Mouse (Mus musculus) limb, embryonic 12.5 days (tissue): Measurements from ENCODE around the gene Hspb3. TPM values are rescaled to one million over a fixed set of nuclear protein-coding genes. Genes with fewer than 3 reads are reported as not detected.

Experiments used
- ATAC-seq: fragments of 200-750 bp; cut with Nextera tagmentation; 2 replicates; pipeline ENCODE4 v1.8.0; 2017; ENCODE audit warnings: low read depth, moderate TSS enrichment; ENCODE audit not compliant: insufficient number of reproducible peaks, insufficient read depth, low FRiP score, low TSS enrichment
- H3K27ac ChIP-seq: fragments of 300-500 bp; sonication (generic); 2 replicates; pipeline ENCODE4 v1.5.1; 2016; ENCODE audit warnings: mild to moderate bottlenecking, moderate library complexity
- H3K27me3 ChIP-seq: fragments of 300-500 bp; sonication (generic); 2 replicates; pipeline ENCODE4 v1.6.1; 2016; ENCODE audit warnings: mild to moderate bottlenecking, moderate library complexity
- H3K36me3 ChIP-seq: fragments of 300-500 bp; sonication (generic); 2 replicates; pipeline ENCODE4 v1.6.1; 2016; ENCODE audit warnings: mild to moderate bottlenecking, moderate library complexity
- H3K4me1 ChIP-seq: fragments of 300-500 bp; sonication (generic); replicated peaks from 2 replicates; pipeline ENCODE4 v1.6.1; 2016
- H3K4me2 ChIP-seq: fragments of 300-500 bp; sonication (generic); 2 replicates; pipeline ENCODE4 v1.6.1; 2016; ENCODE audit warnings: mild to moderate bottlenecking, moderate library complexity
- H3K4me3 ChIP-seq: fragments of 300-500 bp; sonication (generic); replicated peaks from 2 replicates; pipeline ENCODE4 v1.5.1; 2016; ENCODE audit warnings: mild to moderate bottlenecking
- H3K9ac ChIP-seq: fragments of 300-500 bp; sonication (generic); replicated peaks from 2 replicates; pipeline ENCODE4 v1.6.1; 2016; ENCODE audit warnings: mild to moderate bottlenecking, moderate library complexity
- H3K9me3 ChIP-seq: fragments of 300-500 bp; sonication (generic); 2 replicates; pipeline ENCODE4 v1.6.1; 2016; ENCODE audit warnings: mild to moderate bottlenecking, moderate library complexity
- WGBS: fragments of 180-500 bp; shearing (Covaris S2); methylation state at CpG from one replicate; pipeline ENCODE4 v1.1.7; 2016; 5-methylcytosine and 5-hydroxymethylcytosine counted together
- polyA plus RNA-seq: library from polyadenylated mRNA; unstranded; fragments of >200 nt; fragmentation: Nextera tagmentation; extraction: Ambion mirVana; gene quantifications from 2 replicates; pipeline ENCODE4 v1.2.1, GENCODE M21; 2016

Gene Hspb3
- polyA plus RNA-seq, result 3.0 and 4.0 TPM in 2 replicates

DNA sequence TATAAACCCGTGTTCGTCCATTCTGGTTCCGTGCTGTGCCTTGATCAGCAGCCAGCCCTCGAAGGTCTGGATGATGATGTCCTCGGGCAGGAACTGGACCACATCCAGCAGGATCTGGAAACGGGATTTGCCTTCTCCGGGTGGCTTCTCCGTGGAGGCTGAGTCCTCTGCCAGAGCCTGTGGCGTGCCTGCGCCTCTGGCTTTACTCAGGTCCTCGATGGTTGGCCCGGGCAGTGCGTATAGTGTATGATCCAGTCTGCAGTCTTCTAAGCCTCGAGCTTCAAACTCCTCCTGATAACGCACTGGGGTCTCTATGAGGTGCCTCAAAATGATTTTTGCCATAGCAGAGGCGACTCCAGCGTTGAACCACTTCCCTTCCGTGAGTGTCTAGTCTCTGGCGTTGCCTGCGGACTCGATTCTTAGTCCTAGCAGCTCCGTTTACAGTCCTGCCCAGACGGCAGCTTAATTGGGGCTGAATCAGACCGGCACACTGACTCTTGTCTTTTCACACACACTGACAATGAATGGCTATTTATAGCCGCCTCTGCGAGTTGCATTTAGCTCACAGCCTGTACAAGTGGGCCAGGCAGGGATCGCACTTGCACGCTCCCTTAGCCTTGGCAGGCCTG lies at the start of gene Hspb3:
Gene Hspb3 (minus strand): TSS at position 526 of the 629 bp plus-strand sequence.
- no peak for ATAC-seq
- WGBS, result 66% methylated on average over 28 of the region's 28 CpGs
- Histone ChIP-seq H3K9ac (no peak within 1 kb of the TSS), H3K4me3 (no peak within 1 kb of the TSS), H3K36me3 (no peaks in the 10 kb centered on the region), H3K4me2 (no peak within 1 kb of the TSS), H3K27ac (no peak within 1 kb of the TSS), H3K9me3 (no peaks in the 10 kb centered on the region), H3K4me1 (no peaks in the 10 kb centered on the region; the same call in 1 of the 2 replicates), H3K27me3 (no peaks in the 10 kb centered on the region)

DNA sequence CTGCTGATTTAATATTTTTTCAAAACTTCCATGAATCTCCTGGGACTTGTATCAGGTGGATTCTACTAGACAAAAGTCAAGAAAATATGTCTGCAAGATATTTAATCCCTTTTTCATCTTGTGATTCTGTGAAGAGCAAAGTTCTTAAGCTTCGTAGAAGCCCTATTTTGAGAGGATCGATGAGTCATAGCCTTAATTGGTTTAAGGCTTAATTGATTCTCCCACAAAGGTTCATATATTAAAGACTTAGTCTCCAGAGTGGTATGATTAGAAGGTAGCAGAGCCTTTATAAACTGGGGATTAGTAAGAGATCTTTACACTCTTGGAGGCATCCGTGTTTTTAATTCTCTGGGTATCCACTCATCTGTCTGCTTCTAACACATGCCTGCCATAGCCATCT lies 49.7 kb upstream of the Hspb3 start:
- no peak for ATAC-seq
- peaks cover 4% of the 10 kb centered on the region; the same call in 1 of the 2 replicates for H3K9me3 ChIP-seq
- H3K9ac ChIP-seq, result no peak overlapping the region
- no peaks in the 10 kb centered on the region for H3K36me3 ChIP-seq
- WGBS, result 77% methylated on average over 3 of the region's 3 CpGs
- H3K4me3 ChIP-seq, result no peak overlapping the region
- no peaks in the 10 kb centered on the region for H3K4me1 ChIP-seq
- H3K27ac ChIP-seq, result no peak overlapping the region
- no peaks in the 10 kb centered on the region for H3K27me3 ChIP-seq
- H3K4me2 ChIP-seq, result no peak overlapping the region

- WGBS, result 22% methylated on average over 4 of the region's 4 CpGs
- ATAC-seq, result no peak
- no peak overlapping the region for H3K4me2 ChIP-seq
- no peaks in the 10 kb centered on the region for H3K36me3 ChIP-seq
- H3K4me3 ChIP-seq, result no peak overlapping the region
- H3K9me3 ChIP-seq, result peaks cover 4% of the 10 kb centered on the region; the same call in 1 of the 2 replicates
- peaks cover 3% of the 10 kb centered on the region; the same call in 1 of the 2 replicates for H3K4me1 ChIP-seq
- H3K27ac ChIP-seq, result no peak overlapping the region
- H3K9ac ChIP-seq, result no peak overlapping the region
- H3K27me3 ChIP-seq, result no peaks in the 10 kb centered on the region
These were observed 42.7 kb upstream of the Hspb3 start for GRCm38 (mm10) chr13:113706183-113706582.

- H3K36me3 ChIP-seq, result no peaks in the 10 kb centered on the region
- H3K9ac ChIP-seq, result no peak overlapping the region
- H3K4me3 ChIP-seq, result no peak overlapping the region
- H3K27me3 ChIP-seq, result no peaks in the 10 kb centered on the region
- no peak for ATAC-seq
- peaks cover 3% of the 10 kb centered on the region; the same call in 1 of the 2 replicates for H3K4me1 ChIP-seq
- no peak overlapping the region for H3K4me2 ChIP-seq
- 77% methylated on average over 3 of the region's 3 CpGs for WGBS
- H3K9me3 ChIP-seq, result peaks cover 10% of the 10 kb centered on the region; the same call in 1 of the 2 replicates
- H3K27ac ChIP-seq, result no peak overlapping the region
These were observed 37.7 kb upstream of the Hspb3 start for GRCm38 (mm10) chr13:113701185-113701584.

- 84% methylated on average over 8 of the region's 8 CpGs for WGBS
- Histone ChIP-seq H3K4me1 (peaks cover 3% of the 10 kb centered on the region; the same call in 1 of the 2 replicates), H3K4me3 (no peak overlapping the region), H3K4me2 (no peak overlapping the region), H3K27me3 (no peaks in the 10 kb centered on the region), H3K36me3 (no peaks in the 10 kb centered on the region), H3K9me3 (peaks cover 16% of the 10 kb centered on the region; the same call in 1 of the 2 replicates), H3K9ac (no peak overlapping the region), H3K27ac (no peak overlapping the region)
- no peak for ATAC-seq
These were observed 36.5 kb upstream of the Hspb3 start for GRCm38 (mm10) chr13:113699928-113700327.

- Histone ChIP-seq H3K4me1 (peaks cover 3% of the 10 kb centered on the region; the same call in 1 of the 2 replicates), H3K27ac (no peak overlapping the region), H3K4me3 (no peak overlapping the region), H3K9me3 (peaks cover 16% of the 10 kb centered on the region; the same call in 1 of the 2 replicates), H3K36me3 (no peaks in the 10 kb centered on the region), H3K27me3 (no peaks in the 10 kb centered on the region), H3K4me2 (no peak overlapping the region), H3K9ac (no peak overlapping the region)
- no peak for ATAC-seq
- WGBS, result 45% methylated on average over 11 of the region's 11 CpGs
These were observed 36.0 kb upstream of the Hspb3 start for GRCm38 (mm10) chr13:113699415-113699873.

- H3K36me3 ChIP-seq, result no peaks in the 10 kb centered on the region
- 52% methylated on average over 4 of the region's 4 CpGs for WGBS
- H3K4me1 ChIP-seq, result peaks cover 3% of the 10 kb centered on the region; the same call in 1 of the 2 replicates
- 0 out of 2 replicates have a peak, but pooled peaks cover 12% of the 10 kb centered on the region for H3K9me3 ChIP-seq
- no peaks in the 10 kb centered on the region for H3K27me3 ChIP-seq
- ATAC-seq, result no peak; the same call in 1 of the 2 replicates
- H3K4me3 ChIP-seq, result no peak overlapping the region
- H3K9ac ChIP-seq, result no peak overlapping the region
- H3K27ac ChIP-seq, result no peak overlapping the region
- H3K4me2 ChIP-seq, result no peak overlapping the region
These were observed 33.4 kb upstream of the Hspb3 start for GRCm38 (mm10) chr13:113696838-113697321.

DNA sequence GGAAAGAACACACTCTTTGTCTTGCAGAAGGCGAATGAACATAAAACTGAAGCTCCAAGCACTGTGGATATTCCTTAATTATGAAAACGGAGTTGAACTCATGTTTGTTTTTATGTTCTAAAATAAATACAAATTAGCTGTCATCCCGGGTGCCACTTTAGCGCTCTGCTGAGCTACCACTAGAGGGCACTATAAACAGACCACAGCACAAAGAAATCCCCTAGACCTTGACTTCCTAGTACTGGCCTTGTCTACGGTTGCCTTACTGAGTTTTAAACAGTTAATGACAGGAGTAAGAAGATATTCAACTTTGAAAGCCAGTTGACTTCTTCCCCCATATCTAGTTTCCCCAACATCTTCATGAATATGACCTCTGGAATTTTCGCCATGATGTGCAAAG lies 29.9 kb upstream of the Hspb3 start:
- Histone ChIP-seq H3K4me2 (no peak overlapping the region), H3K9me3 (0 out of 2 replicates have a peak, but pooled peaks cover 12% of the 10 kb centered on the region), H3K9ac (no peak overlapping the region), H3K4me1 (no peaks in the 10 kb centered on the region; the same call in 1 of the 2 replicates), H3K36me3 (no peaks in the 10 kb centered on the region), H3K4me3 (no peak overlapping the region), H3K27ac (no peak overlapping the region), H3K27me3 (no peaks in the 10 kb centered on the region)
- no peak for ATAC-seq
- WGBS, result 20% methylated on average over 6 of the region's 6 CpGs

DNA sequence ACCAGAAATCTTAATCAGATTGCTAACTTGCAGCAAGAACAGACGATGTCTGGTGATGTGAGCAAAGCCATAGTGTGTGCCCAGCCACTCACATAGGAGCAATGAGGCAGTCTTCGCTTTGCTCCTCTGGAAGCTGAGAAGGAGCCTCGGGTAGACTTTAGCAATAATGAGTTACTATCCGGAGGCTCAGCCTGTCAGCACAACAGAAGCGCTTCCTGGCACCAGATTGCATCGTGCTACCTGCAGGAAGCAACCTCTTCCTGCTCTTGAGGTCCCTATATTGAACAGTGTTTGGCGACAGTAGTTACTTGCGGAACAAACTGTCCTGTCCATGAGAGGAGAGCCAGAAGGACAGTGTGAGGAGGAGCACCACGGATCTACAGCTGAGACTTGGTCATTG lies 28.2 kb upstream of the Hspb3 start:
- no peaks in the 10 kb centered on the region for H3K36me3 ChIP-seq
- H3K9me3 ChIP-seq, result 0 out of 2 replicates have a peak, but pooled peaks cover 5% of the 10 kb centered on the region
- no peaks in the 10 kb centered on the region for H3K27me3 ChIP-seq
- H3K9ac ChIP-seq, result no peak overlapping the region
- no peak overlapping the region for H3K4me3 ChIP-seq
- H3K4me2 ChIP-seq, result no peak overlapping the region
- ATAC-seq, result no peak
- 59% methylated on average over 9 of the region's 9 CpGs for WGBS
- H3K4me1 ChIP-seq, result no peaks in the 10 kb centered on the region; the same call in 1 of the 2 replicates
- no peak overlapping the region for H3K27ac ChIP-seq

- Histone ChIP-seq H3K4me2 (no peak overlapping the region), H3K4me1 (no peaks in the 10 kb centered on the region), H3K4me3 (no peak overlapping the region), H3K9ac (no peak overlapping the region), H3K27ac (no peak overlapping the region), H3K9me3 (no peaks in the 10 kb centered on the region), H3K27me3 (no peaks in the 10 kb centered on the region), H3K36me3 (no peaks in the 10 kb centered on the region)
- 90% methylated on average over 7 of the region's 7 CpGs for WGBS
- ATAC-seq, result no peak
These were observed 26.4 kb upstream of the Hspb3 start for GRCm38 (mm10) chr13:113689883-113690282.

DNA sequence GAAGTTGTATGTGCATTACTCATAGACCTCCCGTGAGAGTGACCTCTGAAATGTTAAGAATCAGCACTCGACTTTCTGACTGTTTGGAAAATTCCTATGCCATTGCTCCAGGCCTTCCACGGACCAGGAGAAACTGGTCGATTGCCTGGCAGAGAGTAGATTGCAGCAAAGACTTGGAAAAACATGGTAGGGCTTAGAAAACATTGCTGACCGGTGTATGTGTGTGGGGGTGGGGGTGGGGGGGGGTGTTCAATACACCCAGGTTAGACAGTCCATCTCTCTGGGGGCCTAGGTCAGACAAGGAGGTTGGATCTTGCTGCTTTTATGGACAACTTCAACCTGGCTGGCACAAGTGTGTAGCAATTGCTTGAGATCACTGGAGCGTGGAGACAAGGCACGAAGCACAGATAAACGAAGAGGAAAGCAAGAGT lies 23.2 kb upstream of the Hspb3 start:
- Histone ChIP-seq H3K9ac (no peak overlapping the region), H3K27me3 (no peaks in the 10 kb centered on the region), H3K9me3 (no peaks in the 10 kb centered on the region), H3K4me1 (no peaks in the 10 kb centered on the region), H3K36me3 (no peaks in the 10 kb centered on the region), H3K4me2 (no peak overlapping the region), H3K27ac (no peak overlapping the region), H3K4me3 (no peak overlapping the region)
- 78% methylated on average over 8 of the region's 8 CpGs for WGBS
- no peak for ATAC-seq
